Mouse (Mus musculus) layer of hippocampus, adult 18-20 months (tissue): ENCODE measurements at regions not wholly inside any gene's neighbourhood (a gene's known extent, or its start where the extent isn't known, plus 50 kb on each side); places are given as distances from the start of the nearest gene placed in this dataset.

Source experiments
- DNase-seq, 2 experiments: peaks; one replicate each; pipeline ENCODE4 v3.0.0; 2022; ENCODE audit warnings: low spot score in 2 of 2

DNA sequence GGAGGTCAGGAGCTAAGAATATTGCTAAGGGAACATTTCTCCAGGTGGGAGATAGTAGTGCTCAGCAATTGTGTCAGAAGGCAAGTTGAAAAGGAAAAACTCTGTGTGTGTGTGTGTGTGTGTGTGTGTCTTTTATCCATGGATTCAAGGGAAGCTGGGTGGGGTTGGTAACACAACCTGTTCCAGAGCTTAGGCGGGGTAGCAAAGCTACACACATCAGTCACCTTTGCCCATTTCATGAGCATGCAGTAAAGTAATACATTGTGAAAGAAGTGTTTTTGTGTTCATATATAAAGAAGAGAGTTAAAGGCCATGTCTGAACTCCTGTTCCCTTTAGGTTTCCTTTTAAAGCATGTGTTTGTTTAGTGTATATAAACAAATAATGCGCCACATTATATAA, 128.2 kb downstream of the Ddx11 start:
- no peak for DNase-seq

DNA sequence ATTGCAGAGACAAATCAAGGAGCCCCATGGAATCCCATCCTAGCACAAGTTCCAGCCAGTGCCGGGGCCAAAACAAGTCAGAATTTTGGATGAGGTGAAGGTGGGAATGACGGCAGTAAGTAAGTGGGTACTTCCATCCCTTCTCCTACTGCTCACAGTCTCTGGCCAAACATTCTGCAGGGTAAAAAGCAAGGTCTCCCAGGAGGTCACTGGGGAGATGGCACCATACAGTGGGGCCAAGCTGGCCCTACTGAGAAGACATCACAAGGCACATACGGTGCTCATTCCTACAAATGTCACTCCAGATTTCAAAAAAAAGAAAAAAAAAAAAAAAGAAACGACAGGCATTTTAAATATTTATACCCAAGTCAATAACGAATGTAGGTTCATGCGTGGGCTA, 129.6 kb downstream of the Ddx11 start:
- DNase-seq: no peak

DNA sequence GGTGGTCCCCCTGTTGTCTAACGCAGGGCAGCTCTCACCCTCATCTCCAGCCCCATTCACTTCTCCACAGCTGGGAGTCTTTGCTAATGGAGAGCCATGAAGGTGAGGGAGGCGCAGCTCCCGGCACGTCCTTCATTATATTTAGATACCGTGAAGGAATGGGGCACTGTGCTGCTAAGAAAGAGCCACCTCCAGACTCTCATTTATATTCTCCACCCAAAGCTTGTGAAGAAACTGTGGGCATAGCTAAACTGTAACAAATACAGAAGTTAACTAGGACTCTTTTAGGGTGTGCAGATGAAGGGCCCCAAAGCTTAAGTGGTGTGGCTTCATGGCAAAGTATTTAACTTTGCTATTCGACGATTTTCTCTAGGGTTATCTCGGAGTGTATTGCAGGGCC, 136.4 kb downstream of the Ddx11 start:
- no peak for DNase-seq

DNA sequence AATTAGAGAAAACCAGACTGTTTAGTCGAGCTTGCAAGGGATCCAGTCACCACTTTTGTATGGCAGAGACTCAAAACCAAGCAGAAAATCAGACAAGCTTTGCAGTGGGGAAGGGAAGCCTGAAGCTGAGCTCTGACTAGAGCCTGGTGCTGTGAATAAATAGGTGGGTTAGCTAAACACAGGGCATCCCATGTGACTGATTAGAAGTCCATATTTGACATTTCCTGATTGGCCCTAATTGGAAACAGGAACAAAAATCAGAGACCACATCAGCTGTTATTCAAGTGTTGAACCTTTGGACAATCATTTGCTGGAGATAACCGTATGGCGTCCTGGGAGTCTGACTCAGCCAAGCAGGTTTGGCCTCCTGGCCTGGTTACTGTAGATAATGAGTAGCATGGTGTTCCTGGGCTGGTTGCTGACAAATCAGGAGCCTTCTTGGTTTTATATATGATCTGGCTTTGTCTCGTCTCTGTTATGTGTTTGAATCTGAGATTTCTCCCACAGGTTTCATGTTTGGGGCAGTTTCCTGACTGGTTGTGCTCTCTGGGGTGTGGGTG, 139.4 kb downstream of the Ddx11 start:
- DNase-seq: no peak

DNA sequence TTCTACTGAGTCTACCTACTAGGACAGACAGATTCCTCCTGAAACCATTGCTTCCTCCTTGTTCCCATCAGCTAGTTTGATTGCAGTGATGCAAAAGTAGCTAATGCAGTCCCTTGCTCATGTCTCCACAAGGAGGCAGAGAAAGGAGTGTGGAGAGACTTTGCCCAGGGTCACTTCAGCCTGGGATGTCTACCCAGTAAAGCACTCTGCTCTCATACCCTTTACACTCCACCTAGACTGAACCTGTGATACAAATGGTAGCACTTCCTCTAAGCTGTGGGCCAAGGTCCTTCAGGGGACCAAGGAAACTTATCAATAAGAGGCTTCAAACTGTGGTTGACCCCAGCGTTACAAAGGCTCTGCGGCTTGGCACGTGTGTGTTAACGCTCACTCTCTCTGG, 140.1 kb downstream of the Ddx11 start:
- DNase-seq: no peak

DNA sequence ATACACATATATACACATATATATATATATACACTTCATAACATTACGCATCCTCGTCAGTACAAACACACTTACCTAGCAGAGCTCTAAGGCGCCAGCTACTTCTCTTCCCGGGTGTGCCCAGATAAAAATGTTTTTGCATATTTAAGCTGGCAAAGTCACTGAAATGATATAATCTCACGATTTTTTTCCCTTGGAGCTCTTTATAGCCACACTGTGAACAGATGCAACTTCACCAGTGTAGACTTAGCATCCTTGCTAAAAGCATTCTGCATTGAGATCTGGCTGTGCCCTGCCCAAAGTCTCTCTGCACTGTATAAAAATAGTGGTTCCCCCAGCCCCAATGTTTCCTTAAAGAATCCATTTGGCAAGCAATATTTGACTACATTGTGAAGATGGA, 143.5 kb downstream of the Ddx11 start:
- no peak for DNase-seq

DNA sequence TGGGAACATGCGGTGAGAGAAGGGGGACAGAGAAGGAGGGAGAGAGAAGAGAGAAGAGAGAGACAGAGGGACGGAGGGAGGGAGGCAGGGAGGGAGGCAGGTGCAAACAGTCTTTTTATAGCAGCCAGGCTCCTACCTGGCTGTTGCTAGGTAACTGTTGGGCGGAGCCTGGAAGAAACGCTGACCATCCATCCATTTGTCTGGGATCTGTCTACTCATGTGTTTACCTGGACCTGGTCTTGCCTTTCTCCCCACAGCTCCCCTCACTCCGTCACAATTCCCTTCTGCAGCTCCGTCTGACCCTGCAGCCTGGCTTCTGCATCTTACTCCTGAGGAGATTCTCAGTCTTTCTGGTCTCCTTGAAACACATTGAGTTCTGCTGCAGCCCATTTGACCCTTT, 144.5 kb downstream of the Ddx11 start:
- no peak for DNase-seq

DNA sequence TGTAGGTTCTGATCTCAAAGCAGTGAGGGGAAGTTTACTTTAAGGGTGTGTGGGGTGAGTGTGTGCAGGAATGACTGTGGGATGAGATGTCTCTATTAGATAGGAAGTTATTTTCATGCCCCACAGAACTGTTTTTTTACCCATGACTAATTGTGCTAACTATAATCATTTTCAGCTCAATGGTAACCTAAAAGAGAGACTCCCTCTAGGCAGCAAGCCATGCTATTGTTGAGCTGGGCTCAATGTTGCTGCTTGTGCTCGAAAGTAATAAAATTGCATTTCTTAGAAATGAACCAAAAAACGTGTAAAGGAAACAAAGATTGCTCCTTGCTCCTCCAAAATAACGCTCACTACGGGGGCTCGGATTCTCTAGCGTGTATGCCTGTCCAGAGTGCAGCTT, 146.2 kb downstream of the Ddx11 start:
- no peak for DNase-seq

DNA sequence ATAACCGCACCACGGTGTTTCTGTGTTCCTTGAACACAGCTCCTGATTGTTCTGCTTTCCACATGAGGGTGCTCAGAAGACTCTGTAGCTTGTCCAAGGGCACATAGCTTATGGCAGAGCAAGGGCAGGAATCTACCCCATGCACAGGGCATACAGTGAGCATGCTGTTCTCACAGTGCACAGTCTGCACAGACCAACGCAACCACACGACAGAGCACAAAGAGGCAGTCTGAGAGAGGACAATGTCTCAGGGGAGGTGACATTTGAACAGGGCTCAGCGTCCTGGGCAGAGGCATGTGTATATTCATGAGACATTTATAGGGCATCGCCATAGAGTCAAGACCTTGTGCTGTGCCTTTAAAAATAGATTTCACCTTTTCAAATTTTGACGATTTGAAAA, 148.6 kb downstream of the Ddx11 start:
- DNase-seq: no peak

DNA sequence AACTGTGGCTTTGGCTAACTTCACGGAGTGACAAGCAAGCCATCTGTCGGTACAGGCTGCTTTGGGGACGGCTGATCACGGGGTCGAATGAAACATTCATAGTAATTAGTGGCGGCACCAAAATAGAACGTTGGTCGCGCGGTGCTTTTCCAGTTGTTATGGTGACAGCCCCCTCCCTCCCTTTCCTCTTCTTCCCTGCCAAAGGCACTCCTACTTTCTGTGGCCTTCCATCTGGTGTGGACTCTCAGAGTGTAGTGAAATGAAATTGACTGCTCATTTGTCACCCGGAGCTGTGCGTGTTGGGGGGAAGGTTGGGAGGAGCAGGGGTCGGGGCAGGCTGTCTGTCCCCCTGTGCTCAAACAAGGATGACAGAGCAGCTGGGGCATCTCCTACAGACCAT, 153.5 kb downstream of the Ddx11 start:
- DNase-seq: peak; percentile 89 to 94

DNA sequence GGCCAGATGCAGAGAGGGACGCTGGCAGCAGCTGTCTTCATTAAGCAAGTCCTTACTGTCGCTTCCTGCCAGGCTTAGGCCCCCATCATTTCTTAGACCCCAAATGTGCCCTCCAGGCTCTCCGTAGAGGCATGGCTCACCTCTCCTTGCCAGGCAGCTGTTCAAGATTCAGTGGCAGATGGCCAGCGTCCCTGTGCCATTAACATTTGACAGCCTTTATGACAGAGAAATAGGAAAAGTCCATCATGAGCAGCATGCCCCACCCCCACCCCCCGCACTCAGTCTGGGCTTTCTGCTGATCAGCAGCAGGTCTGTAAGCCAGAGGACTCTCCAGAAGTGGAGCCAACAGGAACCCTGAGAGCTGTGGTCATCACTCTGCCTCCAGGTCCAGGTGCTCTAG, 154.7 kb downstream of the Ddx11 start:
- DNase-seq: no peak

DNA sequence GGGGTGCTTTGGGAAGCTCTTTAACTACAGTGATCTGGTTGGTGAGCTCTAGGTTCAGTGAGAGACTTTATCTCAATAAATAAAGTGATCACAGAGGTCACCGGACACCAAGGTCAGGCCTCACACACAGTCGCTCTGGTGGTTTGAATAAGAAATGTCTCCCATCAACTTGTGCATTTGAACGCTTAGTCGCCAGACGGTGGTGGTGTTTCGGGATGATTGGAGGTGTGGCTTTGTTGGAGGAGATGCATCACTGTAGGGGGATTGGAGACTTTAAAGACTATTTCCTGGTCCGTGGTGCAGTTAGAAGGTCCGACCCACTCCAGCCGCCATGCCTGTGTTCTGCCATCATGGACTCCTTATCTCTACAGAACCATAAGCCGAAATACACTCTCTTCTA, 162.0 kb downstream of the Ddx11 start:
- DNase-seq: no peak
